Mouse (Mus musculus): ENCODE data around the gene Strip2. TPM values are rescaled to one million over a fixed set of nuclear protein-coding genes. Genes with fewer than 3 reads are reported as not detected.
A peak's percentile ranks its signal among the peaks of the same experiment; 100 is the strongest.

The Strip2 gene
- total and polyA plus RNA-seq, 3 experiments = 0.12 to 0.39 TPM; not detected in 1

DNA sequence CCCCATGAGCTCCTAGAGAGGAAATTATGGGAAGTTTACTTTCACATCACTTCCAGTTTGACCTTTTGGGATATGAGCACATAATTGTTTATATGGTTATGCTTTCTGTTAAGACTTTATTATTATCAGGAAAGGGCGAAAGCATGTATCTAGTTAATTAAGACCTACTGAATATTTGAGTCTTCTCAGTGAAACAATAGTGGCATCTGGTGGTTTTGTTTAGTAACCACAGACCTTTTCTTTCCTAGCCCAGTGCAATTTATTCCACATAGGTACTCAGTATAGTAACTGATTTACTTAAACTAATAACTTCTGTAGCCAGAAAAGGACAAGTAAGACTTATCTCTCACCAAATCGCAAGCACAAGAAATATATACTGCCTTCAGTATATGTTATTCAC lies 29.8 kb downstream of the Strip2 start:
- Histone ChIP-seq H3K36me3 (ENCODE audit: control insufficient read depth in 1 of 2, insufficient read depth in 2 of 2, low read length in 2 of 2) (no peaks in the 10 kb centered on the region), H3K4me3 (ENCODE audit: control insufficient read depth in 1 of 2, insufficient read depth in 1 of 2, low read depth in 2 of 2, low read length in 2 of 2) (no peak overlapping the region), H3K27ac (ENCODE audit: control insufficient read depth, low read depth, low read length) (no peak overlapping the region), H3K79me2 (ENCODE audit: control insufficient read depth, insufficient read depth, low read length, poor library complexity) (no peaks in the 10 kb centered on the region), H3K4me1 (ENCODE audit: control insufficient read depth in 1 of 2, insufficient read depth in 2 of 2, low read length in 2 of 2) (no peaks in the 10 kb centered on the region), H3K27me3 (ENCODE audit: control insufficient read depth in 1 of 2, insufficient read depth in 2 of 2, low read length in 2 of 2) (no peaks in the 10 kb centered on the region), H3K9ac (ENCODE audit: control insufficient read depth, low read depth, low read length, poor library complexity, severe bottlenecking) (no peak overlapping the region), H3K9me3 (replicated peaks; ENCODE audit: insufficient read depth, low read length) (no peaks in the 10 kb centered on the region)
- DNase-seq (ENCODE audit: low read depth, low spot score) = peak; percentile 41
- TF ChIP-seq MYC (IDR thresholded peaks at IDR 0.05; ENCODE audit: low read depth, low read length) = no peak
- TF ChIP-seq RAD21 (IDR thresholded peaks at IDR 0.05; ENCODE audit: low read depth, low read length) = peak; percentile 81
- peak; percentile 68 for TF ChIP-seq SMC3 (IDR thresholded peaks at IDR 0.05; ENCODE audit: low read depth, low read length)
- TF ChIP-seq ZC3H11A (IDR thresholded peaks at IDR 0.05; ENCODE audit: low read depth, low read length) = peak; percentile 59
- peak in 2 of 3 experiments; percentile 18 to 59; a peak in 3 of 6 replicates for TF ChIP-seq CTCF (IDR thresholded peaks at IDR 0.05 in 2 of 3, conservative IDR thresholded peaks at IDR 0.05 in 1 of 3; ENCODE audit: control insufficient read depth in 1 of 3, insufficient read depth in 1 of 3, low read depth in 2 of 3, low read length in 3 of 3, poor library complexity in 1 of 3, severe bottlenecking in 1 of 3)

DNA sequence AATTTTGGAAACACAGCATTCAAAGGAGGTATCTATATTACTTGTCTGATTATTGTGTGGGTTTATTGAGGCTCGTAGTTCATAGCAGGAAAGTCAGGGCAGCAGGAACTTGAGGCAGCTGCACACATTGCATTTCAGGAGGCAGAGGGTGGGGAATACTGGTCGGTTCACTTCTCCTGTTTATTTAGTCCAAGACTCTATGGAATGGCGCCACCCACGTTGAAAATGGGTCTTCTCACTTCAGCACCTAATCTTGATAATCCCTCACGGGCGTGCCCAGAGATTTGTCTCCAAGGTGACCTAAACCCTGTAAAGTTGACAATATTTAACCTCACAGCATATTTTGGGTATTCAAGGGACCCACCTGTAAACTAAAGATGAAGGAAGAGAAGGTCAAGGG lies 31.0 kb downstream of the Strip2 start:
- DNase-seq (ENCODE audit: low read depth, low spot score) = no peak
- Histone ChIP-seq H3K4me1 (ENCODE audit: control insufficient read depth in 1 of 2, insufficient read depth in 2 of 2, low read length in 2 of 2) (no peaks in the 10 kb centered on the region), H3K9me3 (replicated peaks; ENCODE audit: insufficient read depth, low read length) (no peaks in the 10 kb centered on the region), H3K9ac (ENCODE audit: control insufficient read depth, low read depth, low read length, poor library complexity, severe bottlenecking) (no peak overlapping the region), H3K27ac (ENCODE audit: control insufficient read depth, low read depth, low read length) (no peak overlapping the region), H3K36me3 (ENCODE audit: control insufficient read depth in 1 of 2, insufficient read depth in 2 of 2, low read length in 2 of 2) (no peaks in the 10 kb centered on the region), H3K79me2 (ENCODE audit: control insufficient read depth, insufficient read depth, low read length, poor library complexity) (no peaks in the 10 kb centered on the region), H3K4me3 (ENCODE audit: control insufficient read depth in 1 of 2, insufficient read depth in 1 of 2, low read depth in 2 of 2, low read length in 2 of 2) (no peak overlapping the region), H3K27me3 (ENCODE audit: control insufficient read depth in 1 of 2, insufficient read depth in 2 of 2, low read length in 2 of 2) (no peaks in the 10 kb centered on the region)
- TF ChIP-seq MYB (IDR thresholded peaks at IDR 0.05; ENCODE audit: low read depth, low read length) = no peak
- no peak for TF ChIP-seq KAT2A (conservative IDR thresholded peaks at IDR 0.05; ENCODE audit: low read depth, low read length)
- no peak for TF ChIP-seq NRF1 (IDR thresholded peaks at IDR 0.05; ENCODE audit: insufficient read depth, low read depth, low read length, poor library complexity, severe bottlenecking)
- no peak for TF ChIP-seq TBP (IDR thresholded peaks at IDR 0.05; ENCODE audit: low read depth, low read length)
- TF ChIP-seq MAZ (IDR thresholded peaks at IDR 0.05; ENCODE audit: low read depth, low read length) = no peak
- no peak for TF ChIP-seq MYC (IDR thresholded peaks at IDR 0.05; ENCODE audit: low read depth, low read length)
- TF ChIP-seq GATA1 (IDR thresholded peaks at IDR 0.05; ENCODE audit: low read depth, low read length) = no peak
- no peak for TF ChIP-seq SMC3 (IDR thresholded peaks at IDR 0.05; ENCODE audit: low read depth, low read length)
- no peak for TF ChIP-seq MEF2A (IDR thresholded peaks at IDR 0.05; ENCODE audit: extremely low read depth, insufficient replicate concordance, low read depth, low read length, poor library complexity, severe bottlenecking)
- TF ChIP-seq ZNF384 (IDR thresholded peaks at IDR 0.05; ENCODE audit: low read depth, low read length) = no peak

DNA sequence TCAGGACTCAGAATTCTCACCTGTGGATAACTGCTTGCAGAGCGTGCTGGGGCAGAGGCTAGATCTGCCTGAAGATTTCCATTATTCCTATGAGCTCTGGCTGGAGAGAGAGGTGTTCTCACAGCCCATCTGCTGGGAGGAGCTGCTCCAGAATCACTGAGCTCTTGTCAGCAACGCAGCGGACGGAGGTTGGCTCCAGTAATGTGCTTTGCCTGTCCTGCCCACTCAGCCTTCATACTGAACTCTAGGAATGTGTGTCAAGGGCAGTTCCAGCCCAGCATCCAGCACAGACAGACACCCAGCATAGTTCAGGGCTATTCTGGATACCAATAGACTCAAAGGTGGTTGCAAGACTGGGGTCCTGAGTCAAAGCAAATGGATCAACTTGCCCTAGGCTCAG lies 39.9 kb downstream of the Strip2 start:
- TF ChIP-seq MXI1 (IDR thresholded peaks at IDR 0.05; ENCODE audit: low read depth, low read length) (no peak), POLR2A (IDR thresholded peaks at IDR 0.05; ENCODE audit: control insufficient read depth in 1 of 2, insufficient read depth in 1 of 2, low read depth in 1 of 2, low read length in 2 of 2, poor library complexity in 1 of 2) (no peak), ELF1 (IDR thresholded peaks at IDR 0.05; ENCODE audit: low read depth, low read length) (no peak), USF2 (IDR thresholded peaks at IDR 0.05; ENCODE audit: borderline replicate concordance in 1 of 2, insufficient read depth in 1 of 2, low read depth in 1 of 2, low read length in 2 of 2) (no peak)
- Histone ChIP-seq H3K36me3 (ENCODE audit: control insufficient read depth in 1 of 2, insufficient read depth in 2 of 2, low read length in 2 of 2) (no peaks in the 10 kb centered on the region), H3K27ac (ENCODE audit: control insufficient read depth, low read depth, low read length) (no peak overlapping the region), H3K4me3 (ENCODE audit: control insufficient read depth in 1 of 2, insufficient read depth in 1 of 2, low read depth in 2 of 2, low read length in 2 of 2) (no peak overlapping the region), H3K9me3 (replicated peaks; ENCODE audit: insufficient read depth, low read length) (no peaks in the 10 kb centered on the region), H3K9ac (ENCODE audit: control insufficient read depth, low read depth, low read length, poor library complexity, severe bottlenecking) (no peak overlapping the region), H3K27me3 (ENCODE audit: control insufficient read depth in 1 of 2, insufficient read depth in 2 of 2, low read length in 2 of 2) (no peaks in the 10 kb centered on the region; a peak in 1 of 4 replicates), H3K4me1 (ENCODE audit: control insufficient read depth in 1 of 2, insufficient read depth in 2 of 2, low read length in 2 of 2) (no peaks in the 10 kb centered on the region), H3K79me2 (ENCODE audit: control insufficient read depth, insufficient read depth, low read length, poor library complexity) (no peaks in the 10 kb centered on the region)
- no peak for DNase-seq (ENCODE audit: low read depth, low spot score)
